Mouse (Mus musculus): ENCODE measurements around the gene Fsd1. TPM values are rescaled to one million over a fixed set of nuclear protein-coding genes. Genes with fewer than 3 reads are reported as not detected.

Fsd1 gene
- total RNA-seq, 4 experiments from 2014 or later, result 68.1 to 83.4 (median 76.2) TPM

- DNase-seq (ENCODE audit: low spot score in 2 of 2), result peak in 1 of 2 experiments; percentile 17
Observed at GRCm38 (mm10) chr17:55961631-55962030, 24.7 kb upstream of the Fsd1 start.

- DNase-seq (ENCODE audit: low spot score in 2 of 2), result no peak
Observed at GRCm38 (mm10) chr17:55963171-55963570, 23.1 kb upstream of the Fsd1 start.

GRCm38 (mm10) chr17:55964496-55964895 is 21.8 kb upstream of the Fsd1 start:
- no peak for DNase-seq (ENCODE audit: low spot score in 2 of 2)

GRCm38 (mm10) chr17:55964996-55965395 is 21.3 kb upstream of the Fsd1 start:
- no peak for DNase-seq (ENCODE audit: low spot score in 2 of 2)

- no peak for DNase-seq (ENCODE audit: low spot score in 2 of 2)
Observed at GRCm38 (mm10) chr17:55967186-55967585, 19.1 kb upstream of the Fsd1 start.

- no peak for DNase-seq (ENCODE audit: low spot score in 2 of 2)
Observed at GRCm38 (mm10) chr17:55968210-55968609, 18.1 kb upstream of the Fsd1 start.

GRCm38 (mm10) chr17:55969560-55969959 is 16.7 kb upstream of the Fsd1 start:
- no peak for DNase-seq (ENCODE audit: low spot score in 2 of 2)

GRCm38 (mm10) chr17:55969966-55970891 is 16.1 kb upstream of the Fsd1 start, which contains the start of gene Shd:
Gene Shd (plus strand): TSS chr17:55970467.
- DNase-seq (ENCODE audit: low spot score in 2 of 2), result no peak

GRCm38 (mm10) chr17:55971453-55971852 is 14.9 kb upstream of the Fsd1 start:
- DNase-seq (ENCODE audit: low spot score in 2 of 2), result no peak

GRCm38 (mm10) chr17:55976255-55976862 is 9.9 kb upstream of the Fsd1 start:
- peak in 1 of 2 experiments; percentile 70 for DNase-seq (ENCODE audit: low spot score in 2 of 2)

GRCm38 (mm10) chr17:55977301-55977700 is 9.0 kb upstream of the Fsd1 start:
- DNase-seq (ENCODE audit: low spot score in 2 of 2), result no peak

- DNase-seq (ENCODE audit: low spot score in 2 of 2), result no peak
Observed at GRCm38 (mm10) chr17:55990278-55990898, 4.1 kb downstream of the Fsd1 start.

GRCm38 (mm10) chr17:55996007-55996406 is 9.7 kb downstream of the Fsd1 start:
- DNase-seq (ENCODE audit: low spot score in 2 of 2), result no peak

GRCm38 (mm10) chr17:55999794-56000499 is 13.6 kb downstream of the Fsd1 start:
- DNase-seq (ENCODE audit: low spot score in 2 of 2), result no peak

GRCm38 (mm10) chr17:56003000-56003399 is 16.7 kb downstream of the Fsd1 start:
- DNase-seq (ENCODE audit: low spot score in 2 of 2), result no peak

- no peak for DNase-seq (ENCODE audit: low spot score in 2 of 2)
Observed at GRCm38 (mm10) chr17:56005415-56006061, 19.2 kb downstream of the Fsd1 start, which contains the start of the genes Stap2 and Mpnd. Gene Stap2 (minus strand): TSS chr17:56005584. Gene Mpnd (plus strand): TSS chr17:56005711.

- DNase-seq (ENCODE audit: low spot score in 2 of 2), result no peak
Observed at GRCm38 (mm10) chr17:56006956-56007355, 20.6 kb downstream of the Fsd1 start.

GRCm38 (mm10) chr17:56007444-56008355 is 21.4 kb downstream of the Fsd1 start:
- no peak for DNase-seq (ENCODE audit: low spot score in 2 of 2)

GRCm38 (mm10) chr17:56008356-56009087 is 22.2 kb downstream of the Fsd1 start:
- peak; percentile 94 to 95 for DNase-seq (ENCODE audit: low spot score in 2 of 2)

All from layer of hippocampus, adult 8-10 months (tissue).